ENCODE assay signal across 20 mouse cellular contexts in the genomic region with DNA sequence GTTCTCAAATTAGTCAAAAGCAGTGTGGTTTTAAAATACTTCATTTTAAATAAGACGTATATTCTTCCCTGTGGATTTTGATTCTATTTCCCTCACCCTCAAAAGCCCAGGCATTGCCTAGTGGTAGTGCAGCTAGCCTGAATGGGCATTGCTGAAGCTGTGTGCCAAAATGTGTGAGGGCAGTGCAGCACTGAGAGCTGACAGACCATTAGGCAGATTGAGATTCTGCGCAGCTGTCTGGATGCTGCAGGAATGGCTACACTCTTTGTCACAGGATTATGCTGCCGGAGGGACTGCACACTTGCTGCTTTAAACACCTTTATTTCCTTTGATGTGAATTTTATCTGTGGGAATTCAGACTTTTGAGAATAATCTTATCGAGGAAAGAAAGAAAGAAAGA.
DNase-seq lines count a peak whose midpoint lies in the region; ATAC-seq and TF ChIP-seq lines count a peak whose summit lies in the region.
"Had no signal": no experiment of that assay in that cellular context is flagged by ENCODE, and none has a peak within 500 bp of the region (broad histone marks: within the 10 kb centered on the region; RNA-seq: fewer than 3 reads in every experiment).

No protein-coding gene starts in this region.

- H3K4me3 ChIP-seq in forebrain, postnatal 0 days (ENCODE audit: low read depth, low read length): no peak overlapping the region
- no peak overlapping the region for H3K4me3 ChIP-seq in forebrain, embryonic 15.5 days
- H3K4me3 ChIP-seq in midbrain, embryonic 15.5 days: no peak overlapping the region
- no peak overlapping the region for H3K4me3 ChIP-seq in midbrain, embryonic 11.5 days (ENCODE audit: low read depth, low read length)
- H3K4me3 ChIP-seq: gastrocnemius, adult 2 months; hindbrain, embryonic 12.5 days; hindbrain, embryonic 15.5 days had no signal

- H3K4me2 ChIP-seq in forebrain, postnatal 0 days (ENCODE audit: low read depth): no peak overlapping the region
- no peak overlapping the region for H3K4me2 ChIP-seq in forebrain, embryonic 15.5 days (replicated peaks)
- no peak overlapping the region for H3K4me2 ChIP-seq in midbrain, embryonic 15.5 days
- H3K4me2 ChIP-seq in midbrain, embryonic 11.5 days: no peak overlapping the region
- H3K4me2 ChIP-seq: heart, embryonic 11.5 days; hindbrain, embryonic 12.5 days; hindbrain, embryonic 15.5 days had no signal

- no peak overlapping the region for H3K27ac ChIP-seq in forebrain, postnatal 0 days (ENCODE audit: low read depth, low read length)
- H3K27ac ChIP-seq in forebrain, embryonic 15.5 days (replicated peaks): no peak overlapping the region
- no peak overlapping the region for H3K27ac ChIP-seq in midbrain, embryonic 15.5 days
- H3K27ac ChIP-seq in midbrain, embryonic 11.5 days (ENCODE audit: low read depth, low read length): no peak overlapping the region
- H3K27ac ChIP-seq: gastrocnemius, adult 2 months; hindbrain, embryonic 12.5 days; hindbrain, embryonic 15.5 days had no signal

- DNase-seq in cerebellum, postnatal 10 days: peak; percentile 3 to 18
- DNase-seq in cerebellum, postnatal 4 days (ENCODE audit: low spot score in 2 of 2): no peak
- peak; percentile 9 for DNase-seq in forebrain, postnatal 0 days
- DNase-seq in midbrain, embryonic 11.5 days (ENCODE audit: low spot score, missing footprints): no peak
- DNase-seq in brain, embryonic 14.5 days (ENCODE audit: low read depth): peak; percentile 41
- DNase-seq in adrenal gland, postnatal 36 days: no peak
- DNase-seq: adrenal gland, postnatal 10 days; cerebellum, adult 18-20 months; cerebellum, adult 9-10 months; cerebellum, postnatal 36 days; gastrocnemius, adult 2 months; gastrocnemius, postnatal 14 days; heart, adult 11 months had no signal

- H3K9me3 ChIP-seq in forebrain, postnatal 0 days (ENCODE audit: low read length): no peaks in the 10 kb centered on the region
- no peaks in the 10 kb centered on the region for H3K9me3 ChIP-seq in forebrain, embryonic 15.5 days
- no peaks in the 10 kb centered on the region for H3K9me3 ChIP-seq in midbrain, embryonic 15.5 days
- no peaks in the 10 kb centered on the region for H3K9me3 ChIP-seq in midbrain, embryonic 11.5 days (ENCODE audit: control insufficient read depth, low read length)
- H3K9me3 ChIP-seq: hindbrain, embryonic 12.5 days; hindbrain, embryonic 15.5 days had no signal

- no peaks in the 10 kb centered on the region for H3K27me3 ChIP-seq in forebrain, postnatal 0 days (ENCODE audit: insufficient read depth, low read length)
- H3K27me3 ChIP-seq in forebrain, embryonic 15.5 days: no peaks in the 10 kb centered on the region
- H3K27me3 ChIP-seq in midbrain, embryonic 15.5 days (replicated peaks): no peaks in the 10 kb centered on the region
- H3K27me3 ChIP-seq in midbrain, embryonic 11.5 days (ENCODE audit: control insufficient read depth, insufficient read depth, low read length): no peaks in the 10 kb centered on the region
- H3K27me3 ChIP-seq: hindbrain, embryonic 12.5 days; hindbrain, embryonic 15.5 days had no signal

- no peak for ATAC-seq in forebrain, postnatal 0 days
- ATAC-seq in forebrain, embryonic 15.5 days (replicated peaks): no peak
- ATAC-seq in midbrain, embryonic 15.5 days (replicated peaks): peak; percentile 67; the same call in 1 of the 2 replicates
- no peak for ATAC-seq in midbrain, embryonic 11.5 days (ENCODE audit: low FRiP score)
- ATAC-seq: forebrain, embryonic 16.5 days; Patski had no signal

- no peaks in the 10 kb centered on the region for H3K4me1 ChIP-seq in forebrain, postnatal 0 days (ENCODE audit: insufficient read depth)
- no peaks in the 10 kb centered on the region for H3K4me1 ChIP-seq in forebrain, embryonic 15.5 days
- H3K4me1 ChIP-seq in midbrain, embryonic 15.5 days: no peaks in the 10 kb centered on the region
- H3K4me1 ChIP-seq in midbrain, embryonic 11.5 days (ENCODE audit: control insufficient read depth, insufficient read depth, low read length): no peaks in the 10 kb centered on the region
- H3K4me1 ChIP-seq: hindbrain, embryonic 12.5 days; hindbrain, embryonic 15.5 days had no signal

- no peaks in the 10 kb centered on the region for H3K36me3 ChIP-seq in forebrain, postnatal 0 days (ENCODE audit: insufficient read depth)
- no peaks in the 10 kb centered on the region for H3K36me3 ChIP-seq in forebrain, embryonic 15.5 days
- H3K36me3 ChIP-seq in midbrain, embryonic 15.5 days (replicated peaks): no peaks in the 10 kb centered on the region
- no peaks in the 10 kb centered on the region for H3K36me3 ChIP-seq in midbrain, embryonic 11.5 days (ENCODE audit: control insufficient read depth, insufficient read depth, low read length)
- H3K36me3 ChIP-seq: hindbrain, embryonic 12.5 days; hindbrain, embryonic 15.5 days had no signal

- no peak for TF ChIP-seq CTCF in forebrain, postnatal 0 days (IDR thresholded peaks at IDR 0.05; ENCODE audit: low read depth)
- TF ChIP-seq CTCF in brain, embryonic 14.5 days (IDR thresholded peaks at IDR 0.05; ENCODE audit: borderline replicate concordance, extremely low read depth, insufficient read depth, insufficient read length): no peak

- no peak for TF ChIP-seq POLR2A in brain, embryonic 14.5 days (IDR thresholded peaks at IDR 0.05; ENCODE audit: borderline replicate concordance, extremely low read depth, insufficient read depth, insufficient read length, poor library complexity, severe bottlenecking)

- H3K9ac ChIP-seq in forebrain, postnatal 0 days: no peak overlapping the region
- no peak overlapping the region for H3K9ac ChIP-seq in forebrain, embryonic 15.5 days (replicated peaks)
- H3K9ac ChIP-seq in midbrain, embryonic 15.5 days: no peak overlapping the region
- no peak overlapping the region for H3K9ac ChIP-seq in midbrain, embryonic 11.5 days (ENCODE audit: low read length)
- H3K9ac ChIP-seq: hindbrain, embryonic 12.5 days; hindbrain, embryonic 15.5 days had no signal

- 65% methylated on average over 4 of the region's 4 CpGs for WGBS in forebrain, postnatal 0 days
- WGBS in forebrain, embryonic 15.5 days: 60% methylated on average over 4 of the region's 4 CpGs
- 63% methylated on average over 4 of the region's 4 CpGs for WGBS in midbrain, embryonic 15.5 days
- whole genome bisulfite sequencing in midbrain, embryonic 11.5 days: 72% methylated on average over 4 of the region's 4 CpGs

Comparison
In these comparisons a context has a peak if more than half of its experiments do, and no peak if none do; other contexts are left out.
1. DNase-seq: peak in cerebellum, postnatal 10 days (2 of 2), forebrain, postnatal 0 days (single experiment) and brain, embryonic 14.5 days (single experiment); none in cerebellum, postnatal 4 days (0 of 2), midbrain, embryonic 11.5 days (single experiment) and adrenal gland, postnatal 36 days (0 of 2).